Mouse (Mus musculus) heart, postnatal 0 days (tissue): Measurements from ENCODE around the gene Mrps6. TPM values are rescaled to one million over a fixed set of nuclear protein-coding genes. Genes with fewer than 3 reads are reported as not detected.

ENCODE experiments used
- ATAC-seq: fragments of 200-750 bp; cut with Nextera tagmentation; 2 replicates; pipeline ENCODE4 v1.8.0; 2017; ENCODE audit warnings: low read depth, moderate number of reproducible peaks, moderate library complexity; ENCODE audit not compliant: insufficient read depth
- DNase-seq: peaks from one replicate; pipeline ENCODE4 v3.0.0-alpha.2; 2016; ENCODE audit warnings: low spot score
- H3K27ac ChIP-seq: fragments of 300-500 bp; sonication (generic); 2 replicates; pipeline ENCODE4 v1.5.1; 2014; ENCODE audit warnings: low read depth, mild to moderate bottlenecking
- H3K27me3 ChIP-seq: fragments of 300-500 bp; sonication (generic); 2 replicates; pipeline ENCODE4 v1.6.1; 2014; ENCODE audit warnings: low read length, mixed read lengths; ENCODE audit not compliant: control insufficient read depth, insufficient read depth
- H3K36me3 ChIP-seq: fragments of 300-500 bp; sonication (generic); replicated peaks from 2 replicates; pipeline ENCODE4 v1.6.1; 2014; ENCODE audit warnings: low read length, mixed read lengths; ENCODE audit not compliant: control insufficient read depth, insufficient read depth
- H3K4me1 ChIP-seq: fragments of 300-500 bp; sonication (generic); 2 replicates; pipeline ENCODE4 v1.6.1; 2014; ENCODE audit warnings: antibody characterized with exemption; ENCODE audit not compliant: control insufficient read depth, insufficient read depth
- H3K4me2 ChIP-seq: fragments of 300-500 bp; sonication (generic); 2 replicates; pipeline ENCODE4 v1.6.1; 2014; ENCODE audit warnings: low read depth, mild to moderate bottlenecking, low read length, moderate library complexity
- H3K4me3 ChIP-seq: fragments of 300-500 bp; sonication (generic); 2 replicates; pipeline ENCODE4 v1.5.1; 2014; ENCODE audit warnings: low read depth, low read length
- H3K9ac ChIP-seq: fragments of 300-500 bp; sonication (generic); replicated peaks from 2 replicates; pipeline ENCODE4 v1.6.1; 2014; ENCODE audit warnings: low read depth, low read length, mixed read lengths
- H3K9me3 ChIP-seq: fragments of 300-500 bp; sonication (generic); replicated peaks from 2 replicates; pipeline ENCODE4 v1.6.1; 2016; ENCODE audit warnings: low read length; ENCODE audit not compliant: control insufficient read depth
- CTCF ChIP-seq: IDR thresholded peaks from 2 replicates; pipeline ENCODE4 v1.5.1; 2016; ENCODE audit warnings: antibody characterized with exemption, control low read depth, low read depth
- EP300 ChIP-seq: IDR thresholded peaks from 2 replicates; pipeline ENCODE4 v1.6.1; 2016; ENCODE audit warnings: antibody characterized with exemption, low read depth
- WGBS: fragments of 180-500 bp; shearing (Covaris S2); extraction: QIAGEN DNeasy Blood & Tissue Kit; methylation state at CpG from one replicate; pipeline ENCODE4 v1.1.7; 2014; 5-methylcytosine and 5-hydroxymethylcytosine counted together
- polyA plus RNA-seq: library from polyadenylated mRNA; unstranded; fragments of >200 nt; fragmentation: Nextera tagmentation; extraction: Ambion mirVana; gene quantifications from 2 replicates; pipeline ENCODE4 v1.2.1, GENCODE M21; 2015
- total RNA-seq: library from RNA; depleted of rRNA; stranded (reverse); fragments of >200 nt; gene quantifications from 2 replicates; pipeline ENCODE4 v1.2.3, GENCODE M21; 2014; ENCODE audit warnings: low replicate concordance

Gene Mrps6
- total and polyA plus RNA-seq, 2 experiments from 2014 or later, result 43.7 to 115 TPM

DNA sequence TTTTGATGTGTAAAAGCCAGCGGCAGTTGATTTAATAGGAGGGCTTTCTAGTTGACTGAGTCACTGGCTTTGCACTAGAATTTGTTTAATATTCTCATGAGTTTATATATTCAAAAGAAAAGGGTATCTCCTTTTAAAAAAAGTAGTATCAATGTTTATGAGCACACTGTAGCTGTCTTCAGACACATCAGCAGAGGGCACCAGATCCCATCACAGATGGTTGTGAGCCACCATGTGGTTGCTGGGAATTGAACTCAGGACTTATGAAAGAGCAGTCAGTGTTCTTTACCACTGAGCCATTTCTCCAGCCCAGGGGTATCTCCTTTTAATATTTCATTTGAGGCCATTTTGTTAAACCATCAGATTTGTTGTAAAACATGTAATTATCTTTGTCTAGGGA, 4.8 kb downstream of the Mrps6 start:
- no peak overlapping the region for H3K27ac ChIP-seq
- H3K9me3 ChIP-seq, result no peaks in the 10 kb centered on the region
- H3K9ac ChIP-seq, result no peak overlapping the region
- TF ChIP-seq EP300 (no peak), CTCF (no peak)
- DNase-seq (no peak), ATAC-seq (no peak)
- H3K4me2 ChIP-seq, result no peak overlapping the region
- no peak overlapping the region for H3K4me3 ChIP-seq
- H3K27me3 ChIP-seq, result no peaks in the 10 kb centered on the region
- peaks cover 41% of the 10 kb centered on the region for H3K36me3 ChIP-seq
- WGBS, result 97% methylated on average over 1 of the region's 1 CpGs
- H3K4me1 ChIP-seq, result peaks cover 12% of the 10 kb centered on the region; the same call in 1 of the 2 replicates

- DNase-seq (no peak), ATAC-seq (no peak)
- Histone ChIP-seq H3K9ac (no peak overlapping the region), H3K4me1 (0 out of 2 replicates have a peak, but pooled peaks cover 8% of the 10 kb centered on the region), H3K36me3 (peaks cover 57% of the 10 kb centered on the region), H3K27me3 (no peaks in the 10 kb centered on the region), H3K9me3 (no peaks in the 10 kb centered on the region), H3K27ac (no peak overlapping the region), H3K4me2 (no peak overlapping the region), H3K4me3 (no peak overlapping the region)
- 68% methylated on average over 2 of the region's 2 CpGs for WGBS
- no peak for TF ChIP-seq EP300
- no peak for TF ChIP-seq CTCF
Observed at GRCm38 (mm10) chr16:92064801-92065200, 6.7 kb downstream of the Mrps6 start.

DNA sequence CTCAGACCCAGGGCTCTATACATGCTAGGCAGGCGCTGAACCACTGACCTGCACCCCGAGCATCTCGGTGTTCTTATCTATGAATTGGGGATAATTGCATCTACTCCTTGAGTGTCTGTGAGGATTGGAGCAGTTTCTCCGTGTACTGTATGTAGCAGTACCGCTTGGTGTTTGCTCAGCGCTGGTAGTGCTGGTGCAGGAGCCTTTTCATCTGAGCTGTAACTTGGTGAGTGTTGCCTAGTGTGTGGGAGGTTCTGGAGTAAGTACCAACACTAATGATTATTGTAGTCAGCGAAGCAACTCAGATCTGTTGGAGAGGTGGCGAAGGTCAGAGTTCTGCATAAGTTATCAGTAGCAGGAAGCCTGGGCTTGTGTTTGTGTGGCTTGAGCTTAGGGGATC, 12.3 kb downstream of the Mrps6 start:
- H3K4me2 ChIP-seq, result no peak overlapping the region
- H3K4me3 ChIP-seq, result no peak overlapping the region
- peaks cover 65% of the 10 kb centered on the region for H3K36me3 ChIP-seq
- H3K27me3 ChIP-seq, result no peaks in the 10 kb centered on the region
- no peak overlapping the region for H3K27ac ChIP-seq
- no peak overlapping the region for H3K9ac ChIP-seq
- no peaks in the 10 kb centered on the region for H3K9me3 ChIP-seq
- no peaks in the 10 kb centered on the region for H3K4me1 ChIP-seq
- ATAC-seq, result no peak
- DNase-seq, result no peak
- WGBS, result 80% methylated on average over 8 of the region's 8 CpGs
- TF ChIP-seq CTCF (no peak), EP300 (no peak)

GRCm38 (mm10) chr16:92076797-92077196, 18.7 kb downstream of the Mrps6 start:
- TF ChIP-seq EP300, result no peak
- TF ChIP-seq CTCF, result no peak
- Histone ChIP-seq H3K4me1 (no peaks in the 10 kb centered on the region), H3K9me3 (no peaks in the 10 kb centered on the region), H3K27me3 (no peaks in the 10 kb centered on the region), H3K27ac (no peak overlapping the region), H3K4me3 (no peak overlapping the region), H3K36me3 (peaks cover 41% of the 10 kb centered on the region), H3K9ac (no peak overlapping the region), H3K4me2 (no peak overlapping the region)
- WGBS, result 92% methylated on average over 8 of the region's 8 CpGs
- DNase-seq, result no peak
- ATAC-seq, result no peak

DNA sequence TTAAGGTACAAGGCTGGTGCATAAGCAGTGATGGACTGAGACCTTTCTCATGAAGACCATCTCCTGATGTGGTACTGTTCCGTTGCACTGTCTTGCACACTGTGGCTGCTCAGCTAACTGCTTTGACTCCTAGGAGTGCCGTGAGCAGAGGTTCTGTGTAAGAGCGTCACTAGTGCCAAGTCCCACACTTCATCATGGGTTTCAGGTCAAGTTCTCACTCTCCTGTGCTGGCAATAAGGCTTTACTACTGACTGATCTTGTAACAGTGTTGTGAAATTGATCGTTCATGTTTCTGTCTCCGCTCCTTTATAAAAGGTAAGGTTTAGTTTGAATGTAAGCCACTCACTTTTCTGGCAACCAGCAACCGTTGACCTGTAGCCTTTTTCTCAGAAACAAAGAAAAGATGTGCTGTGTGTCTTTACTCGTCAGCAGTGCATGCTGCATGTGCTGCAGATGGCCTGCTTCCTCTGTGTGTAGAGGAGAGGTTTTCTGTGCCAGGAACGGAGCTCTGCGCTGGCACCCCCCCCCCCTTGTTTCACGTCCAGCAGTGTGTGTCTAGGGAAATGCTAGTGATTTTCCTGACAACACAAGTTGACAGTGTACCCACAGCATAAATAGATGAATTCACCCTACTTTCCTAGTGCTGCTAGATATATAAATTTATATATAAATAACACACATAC, 25.8 kb downstream of the Mrps6 start:
- no peak for DNase-seq
- H3K4me1 ChIP-seq, result no peaks in the 10 kb centered on the region
- no peaks in the 10 kb centered on the region for H3K9me3 ChIP-seq
- H3K4me2 ChIP-seq, result no peak overlapping the region
- no peak for ATAC-seq
- peaks cover 2% of the 10 kb centered on the region; the same call in 1 of the 2 replicates for H3K36me3 ChIP-seq
- H3K27ac ChIP-seq, result no peak overlapping the region
- WGBS, result 81% methylated on average over 10 of the region's 10 CpGs
- no peak overlapping the region for H3K4me3 ChIP-seq
- TF ChIP-seq EP300, result no peak
- TF ChIP-seq CTCF, result no peak
- no peak overlapping the region for H3K9ac ChIP-seq
- H3K27me3 ChIP-seq, result no peaks in the 10 kb centered on the region

DNA sequence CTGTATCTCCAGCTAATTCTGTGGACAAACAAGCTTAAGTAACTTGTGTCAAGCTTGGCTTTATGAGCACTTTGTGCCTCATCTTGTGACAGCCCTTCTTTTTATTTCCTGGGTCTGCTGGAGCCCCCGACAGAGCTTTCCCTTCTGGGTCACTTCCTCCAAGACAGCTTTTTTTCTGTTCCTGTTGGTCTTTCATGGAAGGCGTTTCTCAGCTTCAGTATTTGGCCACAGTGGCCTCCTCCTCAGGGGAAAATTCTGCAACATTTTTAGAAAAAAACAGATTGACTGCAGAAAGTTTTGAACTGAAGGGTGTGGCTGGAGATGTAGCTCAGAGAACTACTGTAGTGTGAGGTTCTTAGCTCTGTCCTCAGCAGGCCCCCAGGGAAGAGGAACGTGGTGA, 31.2 kb downstream of the Mrps6 start:
- Histone ChIP-seq H3K4me2 (no peak overlapping the region), H3K27me3 (no peaks in the 10 kb centered on the region), H3K27ac (no peak overlapping the region), H3K9me3 (no peaks in the 10 kb centered on the region), H3K36me3 (no peaks in the 10 kb centered on the region), H3K9ac (no peak overlapping the region), H3K4me1 (no peaks in the 10 kb centered on the region), H3K4me3 (no peak overlapping the region)
- 65% methylated on average over 3 of the region's 3 CpGs for WGBS
- no peak for DNase-seq
- TF ChIP-seq EP300 (no peak), CTCF (no peak)
- ATAC-seq, result no peak
